Comparison of ENCODE assay signal across 8 mouse cellular contexts in genomic region chr2:168742059-168742627, GRCm38 (mm10). TPM values are rescaled to one million over a fixed set of nuclear protein-coding genes. Genes with fewer than 3 reads are reported as not detected.
A peak's percentile ranks its signal among the peaks of the same experiment; 100 is the strongest.
DNase-seq lines count a peak whose midpoint lies in the region; ATAC-seq and TF ChIP-seq lines count a peak whose summit lies in the region.

Gene Atp9a (minus strand): TSS chr2:168742409.

- no peaks in the 10 kb centered on the region; the same call in 1 of the 2 replicates for H3K4me1 ChIP-seq in forebrain, embryonic 11.5 days (replicated peaks; ENCODE audit: control insufficient read depth, insufficient read depth, low read length)
- H3K4me1 ChIP-seq in heart, embryonic 13.5 days, result no peaks in the 10 kb centered on the region
- no peaks in the 10 kb centered on the region for H3K4me1 ChIP-seq in kidney, embryonic 16.5 days (ENCODE audit: insufficient read depth, low read length)
- H3K4me1 ChIP-seq in limb, embryonic 15.5 days, result peaks cover 4% of the 10 kb centered on the region; the same call in 1 of the 2 replicates

- H3ac ChIP-seq in myocyte (ENCODE audit: control insufficient read depth, insufficient read length), result no peak within 1 kb of the TSS

- H3K27me3 ChIP-seq in forebrain, embryonic 11.5 days (ENCODE audit: control insufficient read depth, insufficient read depth, low read length), result no peaks in the 10 kb centered on the region; the same call in 1 of the 2 replicates
- H3K27me3 ChIP-seq in heart, embryonic 13.5 days (replicated peaks), result no peaks in the 10 kb centered on the region
- H3K27me3 ChIP-seq in kidney, embryonic 16.5 days (ENCODE audit: insufficient read depth, low read length), result no peaks in the 10 kb centered on the region
- no peaks in the 10 kb centered on the region for H3K27me3 ChIP-seq in limb, embryonic 15.5 days
- H3K27me3 ChIP-seq in myocyte (ENCODE audit: control insufficient read depth, insufficient read depth, insufficient read length), result no peaks in the 10 kb centered on the region

- peak; percentile 35; the same call in 1 of the 2 replicates for ATAC-seq in forebrain, embryonic 11.5 days (replicated peaks; ENCODE audit: low FRiP score)
- ATAC-seq in heart, embryonic 13.5 days (ENCODE audit: extremely low read depth, insufficient number of reproducible peaks, low FRiP score, low TSS enrichment), result peak; percentile 15; the same call in 1 of the 2 replicates
- peak; percentile 36 for ATAC-seq in kidney, embryonic 16.5 days (ENCODE audit: low FRiP score, low TSS enrichment)
- ATAC-seq in limb, embryonic 15.5 days (ENCODE audit: insufficient number of reproducible peaks, low FRiP score, low TSS enrichment, low read depth), result peak; percentile 50; the same call in 1 of the 2 replicates

- H3K27ac ChIP-seq in forebrain, embryonic 11.5 days (ENCODE audit: low read depth, low read length), result 0 out of 2 replicates have a peak within 1 kb of the TSS, but pooled peaks have one; percentile 34
- H3K27ac ChIP-seq in heart, embryonic 13.5 days (replicated peaks), result peak within 1 kb of the TSS; percentile 61
- H3K27ac ChIP-seq in kidney, embryonic 16.5 days (ENCODE audit: low read length), result peak within 1 kb of the TSS; percentile 54
- peak within 1 kb of the TSS; percentile 81 for H3K27ac ChIP-seq in limb, embryonic 15.5 days

- TF ChIP-seq POLR2A in myocyte (IDR thresholded peaks at IDR 0.05; ENCODE audit: insufficient read length, low read depth), result no peak

- H3K36me3 ChIP-seq in forebrain, embryonic 11.5 days (ENCODE audit: control insufficient read depth, insufficient read depth, low read length), result no peaks in the 10 kb centered on the region
- H3K36me3 ChIP-seq in heart, embryonic 13.5 days, result no peaks in the 10 kb centered on the region
- H3K36me3 ChIP-seq in kidney, embryonic 16.5 days (ENCODE audit: insufficient read depth, low read length), result no peaks in the 10 kb centered on the region
- H3K36me3 ChIP-seq in limb, embryonic 15.5 days, result no peaks in the 10 kb centered on the region
- no peaks in the 10 kb centered on the region for H3K36me3 ChIP-seq in myocyte (ENCODE audit: control insufficient read depth, insufficient read depth)

- DNase-seq in CD4-positive helper T cell, adult 2 months (ENCODE audit: low read depth, low spot score), result peak; percentile 79
- DNase-seq in brain, adult 2 months (ENCODE audit: low read depth, low spot score), result peak; percentile 90
- DNase-seq in forebrain, embryonic 11.5 days (ENCODE audit: low spot score), result peak; percentile 83
- DNase-seq in testis, postnatal 10 days (ENCODE audit: low spot score), result peak; percentile 83

- peak within 1 kb of the TSS; percentile 75 for H3K4me2 ChIP-seq in forebrain, embryonic 11.5 days (ENCODE audit: low read depth, low read length, severe bottlenecking)
- peak within 1 kb of the TSS; percentile 76 for H3K4me2 ChIP-seq in heart, embryonic 13.5 days
- peak within 1 kb of the TSS; percentile 81 for H3K4me2 ChIP-seq in kidney, embryonic 16.5 days (replicated peaks; ENCODE audit: low read depth, low read length)
- peak within 1 kb of the TSS; percentile 79 for H3K4me2 ChIP-seq in limb, embryonic 15.5 days
- H3K4me2 ChIP-seq in myocyte (ENCODE audit: low read depth), result no peak within 1 kb of the TSS

- peak within 1 kb of the TSS; percentile 79 for H3K4me3 ChIP-seq in forebrain, embryonic 11.5 days (ENCODE audit: low read depth, low read length)
- H3K4me3 ChIP-seq in heart, embryonic 13.5 days, result peak within 1 kb of the TSS; percentile 91
- H3K4me3 ChIP-seq in kidney, embryonic 16.5 days (ENCODE audit: low read length), result peak within 1 kb of the TSS; percentile 77
- H3K4me3 ChIP-seq in limb, embryonic 15.5 days, result peak within 1 kb of the TSS; percentile 90
- H3K4me3 ChIP-seq in myocyte, result no peak within 1 kb of the TSS

- H3K9ac ChIP-seq in forebrain, embryonic 11.5 days (ENCODE audit: low read length), result peak within 1 kb of the TSS; percentile 87
- peak within 1 kb of the TSS; percentile 88 for H3K9ac ChIP-seq in heart, embryonic 13.5 days
- H3K9ac ChIP-seq in kidney, embryonic 16.5 days (replicated peaks; ENCODE audit: low read length), result peak within 1 kb of the TSS; percentile 81
- peak within 1 kb of the TSS; percentile 81 for H3K9ac ChIP-seq in limb, embryonic 15.5 days

- no peaks in the 10 kb centered on the region for H3K79me2 ChIP-seq in myocyte (ENCODE audit: control insufficient read depth, insufficient read depth)

- WGBS in forebrain, embryonic 11.5 days, result 8% methylated on average over 29 of the region's 33 CpGs
- 8% methylated on average over 22 of the region's 33 CpGs for WGBS in heart, embryonic 13.5 days
- WGBS in kidney, embryonic 16.5 days, result 10% methylated on average over 18 of the region's 33 CpGs
- WGBS in limb, embryonic 15.5 days, result 10% methylated on average over 19 of the region's 33 CpGs

- no peaks in the 10 kb centered on the region; the same call in 1 of the 2 replicates for H3K9me3 ChIP-seq in forebrain, embryonic 11.5 days (ENCODE audit: control insufficient read depth, low read length)
- H3K9me3 ChIP-seq in heart, embryonic 13.5 days, result no peaks in the 10 kb centered on the region
- no peaks in the 10 kb centered on the region for H3K9me3 ChIP-seq in kidney, embryonic 16.5 days (ENCODE audit: low read length)
- no peaks in the 10 kb centered on the region for H3K9me3 ChIP-seq in limb, embryonic 15.5 days

TF ChIP-seq in myocyte, 11 proteins besides CTCF, POLR2A, EP300 and RAD21:
- no peak for TF ChIP-seq MYOG (IDR thresholded peaks at IDR 0.05; ENCODE audit: control insufficient read depth in 1 of 3, insufficient read depth in 1 of 3, insufficient read length in 2 of 3, low read depth in 2 of 3)

RNA-seq across cellular contexts. Expression of gene Atp9a, which starts in this region (rescaled TPM):
- polyA plus RNA-seq in forebrain, embryonic 11.5 days (2014; fragmentation: Nextera tagmentation; extraction: Ambion mirVana), result 18.0 and 18.6 TPM in 2 replicates
- 11.5 and 13.1 TPM in 2 replicates for polyA plus RNA-seq in heart, embryonic 13.5 days (2015; fragmentation: Nextera tagmentation; extraction: Ambion mirVana)
- polyA plus RNA-seq in kidney, embryonic 16.5 days (2015; fragmentation: Nextera tagmentation; extraction: Ambion mirVana), result 10.3 and 12.4 TPM in 2 replicates
- 24.6 and 31.6 TPM in 2 replicates for polyA plus RNA-seq in limb, embryonic 15.5 days (2015; fragmentation: Nextera tagmentation; extraction: Ambion mirVana)
- 41.6 TPM for polyA plus RNA-seq in myocyte (2012; fragmentation: generic; extraction: Trizol)
